Mouse (Mus musculus) cortical plate, adult 2 months (tissue): ENCODE measurements around the gene Sdad1. TPM values are rescaled to one million over a fixed set of nuclear protein-coding genes. Genes with fewer than 3 reads are reported as not detected.

ENCODE experiments used
- H3K27ac ChIP-seq: fragments of 200-500 bp; 2 replicates; pipeline ENCODE4 v1.5.1; 2012; ENCODE audit warnings: low read length, control low read depth, inconsistent platforms; ENCODE audit not compliant: insufficient read depth
- H3K4me1 ChIP-seq: fragments of 200-500 bp; 2 replicates; pipeline ENCODE4 v1.6.1; 2011; ENCODE audit warnings: low read length; ENCODE audit not compliant: control insufficient read depth, insufficient read depth
- H3K4me3 ChIP-seq: fragments of 200-500 bp; 2 replicates; pipeline ENCODE4 v1.5.1; 2011; ENCODE audit warnings: mild to moderate bottlenecking, low read length, control low read depth; ENCODE audit not compliant: insufficient read depth
- CTCF ChIP-seq: fragments of 200-500 bp; IDR thresholded peaks from 2 replicates; pipeline ENCODE4 v1.5.1; 2011; ENCODE audit warnings: mild to moderate bottlenecking, control low read depth, low read length; ENCODE audit not compliant: insufficient read depth; ENCODE audit errors: extremely low read depth
- POLR2A ChIP-seq: fragments of 200-500 bp; IDR thresholded peaks from 2 replicates; pipeline ENCODE4 v1.6.1; 2011; ENCODE audit warnings: mild to moderate bottlenecking, low read length, control low read depth; ENCODE audit not compliant: insufficient read depth; ENCODE audit errors: extremely low read depth
- polyA plus RNA-seq: library from polyadenylated mRNA; depleted of rRNA; stranded (reverse); fragments of >200 nt; gene quantifications from 2 replicates; pipeline ENCODE4 v1.2.3, GENCODE M21; 2012

Gene Sdad1
- polyA plus RNA-seq, 1 experiment: 11.8 TPM

- no peak overlapping the region for H3K4me3 ChIP-seq
- TF ChIP-seq CTCF (no peak), POLR2A (no peak)
- H3K4me1 ChIP-seq: peaks cover 2% of the 10 kb centered on the region; the same call in 1 of the 2 replicates
- H3K27ac ChIP-seq: no peak overlapping the region
Observed at GRCm38 (mm10) chr5:92336743-92337142, 26.5 kb upstream of the Sdad1 start.

GRCm38 (mm10) chr5:92332359-92332840, 22.1 kb upstream of the Sdad1 start:
- Histone ChIP-seq H3K4me3 (no peak overlapping the region), H3K27ac (no peak overlapping the region), H3K4me1 (peaks cover 2% of the 10 kb centered on the region; the same call in 1 of the 2 replicates)
- TF ChIP-seq POLR2A (no peak), CTCF (no peak)

GRCm38 (mm10) chr5:92331635-92332338, 21.5 kb upstream of the Sdad1 start, which contains the start of gene Art3:
Gene Art3 (plus strand): TSS chr5:92331827.
- Histone ChIP-seq H3K4me1 (peaks cover 2% of the 10 kb centered on the region; the same call in 1 of the 2 replicates), H3K27ac (no peak within 1 kb of the TSS), H3K4me3 (no peak within 1 kb of the TSS)
- TF ChIP-seq POLR2A (no peak), CTCF (no peak)

- TF ChIP-seq CTCF (no peak), POLR2A (no peak)
- no peak overlapping the region for H3K4me3 ChIP-seq
- H3K27ac ChIP-seq: no peak overlapping the region
- peaks cover 2% of the 10 kb centered on the region; the same call in 1 of the 2 replicates for H3K4me1 ChIP-seq
Observed at GRCm38 (mm10) chr5:92331122-92331521, 20.8 kb upstream of the Sdad1 start.

GRCm38 (mm10) chr5:92327929-92328328, 17.6 kb upstream of the Sdad1 start, which contains the start of gene Cxcl9:
Gene Cxcl9 (minus strand): TSS chr5:92328079.
- Histone ChIP-seq H3K4me1 (peaks cover 2% of the 10 kb centered on the region; the same call in 1 of the 2 replicates), H3K4me3 (no peak within 1 kb of the TSS), H3K27ac (no peak within 1 kb of the TSS)
- TF ChIP-seq POLR2A (no peak), CTCF (no peak)

GRCm38 (mm10) chr5:92327367-92327766, 17.1 kb upstream of the Sdad1 start:
- H3K27ac ChIP-seq: no peak overlapping the region
- H3K4me1 ChIP-seq: no peaks in the 10 kb centered on the region
- no peak overlapping the region for H3K4me3 ChIP-seq
- no peak for TF ChIP-seq POLR2A
- no peak for TF ChIP-seq CTCF

GRCm38 (mm10) chr5:92323264-92323663, 13.0 kb upstream of the Sdad1 start:
- no peak overlapping the region for H3K4me3 ChIP-seq
- no peak overlapping the region for H3K27ac ChIP-seq
- no peak for TF ChIP-seq POLR2A
- TF ChIP-seq CTCF: no peak
- no peaks in the 10 kb centered on the region for H3K4me1 ChIP-seq

GRCm38 (mm10) chr5:92322612-92323011, 12.3 kb upstream of the Sdad1 start:
- Histone ChIP-seq H3K4me3 (no peak overlapping the region), H3K4me1 (no peaks in the 10 kb centered on the region), H3K27ac (no peak overlapping the region)
- TF ChIP-seq POLR2A (no peak), CTCF (no peak)

GRCm38 (mm10) chr5:92321631-92322400, 11.5 kb upstream of the Sdad1 start:
- TF ChIP-seq CTCF (no peak), POLR2A (no peak)
- no peaks in the 10 kb centered on the region for H3K4me1 ChIP-seq
- no peak overlapping the region for H3K27ac ChIP-seq
- H3K4me3 ChIP-seq: no peak overlapping the region
